Mouse (Mus musculus): ENCODE data around the gene Cldn17. TPM values are rescaled to one million over a fixed set of nuclear protein-coding genes. Genes with fewer than 3 reads are reported as not detected.

Gene Cldn17
- polyA plus RNA-seq, 1 experiment from 2014 or later: not detected

GRCm38 (mm10) chr16:88463235-88463634 lies 43.5 kb downstream of the Cldn17 start:
- DNase-seq (ENCODE audit: low spot score) (no peak), ATAC-seq (ENCODE audit: insufficient number of reproducible peaks, low FRiP score, low TSS enrichment, low read depth) (no peak)
- Histone ChIP-seq H3K9me3 (ENCODE audit: control insufficient read depth, low read length) (no peaks in the 10 kb centered on the region), H3K36me3 (ENCODE audit: control insufficient read depth, insufficient read depth, low read length) (no peaks in the 10 kb centered on the region), H3K27ac (replicated peaks; ENCODE audit: low read depth, low read length) (no peak overlapping the region), H3K4me1 (ENCODE audit: control insufficient read depth, insufficient read depth, low read length) (no peaks in the 10 kb centered on the region), H3K27me3 (ENCODE audit: control insufficient read depth, insufficient read depth, low read length) (no peaks in the 10 kb centered on the region), H3K9ac (ENCODE audit: low read length) (no peak overlapping the region), H3K4me2 (ENCODE audit: low read depth, severe bottlenecking) (no peak overlapping the region), H3K4me3 (ENCODE audit: low read depth, low read length) (no peak overlapping the region)
- WGBS: 81% methylated on average over 3 of the region's 3 CpGs

Other genes starting within 250 kb of the Cldn17 start
- 0.84 and 1.3 TPM in 2 replicates for gene Grik1, start 216.7 kb downstream of the Cldn17 start, polyA plus RNA-seq (2014; fragmentation: Nextera tagmentation; extraction: Ambion mirVana)
- 1.6 and 2.1 TPM in 2 replicates for gene Cldn8, start 56.2 kb upstream of the Cldn17 start, polyA plus RNA-seq (2014; fragmentation: Nextera tagmentation; extraction: Ambion mirVana)
- gene Krtap24-1, start 105.3 kb upstream of the Cldn17 start, polyA plus RNA-seq (2014; fragmentation: Nextera tagmentation; extraction: Ambion mirVana): 0.11 TPM in 1 of 2 replicates, not detected in the other
- gene 2310079G19Rik, start 120.7 kb upstream of the Cldn17 start, polyA plus RNA-seq (2014; fragmentation: Nextera tagmentation; extraction: Ambion mirVana): not detected in 2 replicates
- gene Krtap26-1, start 140.8 kb upstream of the Cldn17 start, polyA plus RNA-seq (2014; fragmentation: Nextera tagmentation; extraction: Ambion mirVana): not detected in 2 replicates
- gene Krtap27-1, start 164.7 kb upstream of the Cldn17 start, polyA plus RNA-seq (2014; fragmentation: Nextera tagmentation; extraction: Ambion mirVana): not detected in 2 replicates
- gene 2310061N02Rik, start 201.0 kb upstream of the Cldn17 start, polyA plus RNA-seq (2014; fragmentation: Nextera tagmentation; extraction: Ambion mirVana): not detected in 2 replicates
- not detected in 2 replicates for gene Krtap13-1, start 221.9 kb upstream of the Cldn17 start, polyA plus RNA-seq (2014; fragmentation: Nextera tagmentation; extraction: Ambion mirVana)
- gene Krtap13, start 244.7 kb upstream of the Cldn17 start, polyA plus RNA-seq (2014; fragmentation: Nextera tagmentation; extraction: Ambion mirVana): not detected in 2 replicates

All from limb, embryonic 11.5 days (tissue).